Mouse (Mus musculus): ENCODE results near the gene Tbp. TPM values are rescaled to one million over a fixed set of nuclear protein-coding genes. Genes with fewer than 3 reads are reported as not detected.
"Not testable (repeated sequence)": the region's sequence is repeated elsewhere in the genome, so short reads cannot be mapped to it uniquely, and the experiment has no call there.

Tbp gene
- polyA plus RNA-seq, 1 experiment from 2014 or later, result 64.6 TPM

- Histone ChIP-seq H3K4me3 (no peak overlapping the region), H3K36me3 (peaks cover 91% of the 10 kb centered on the region)
- 95% methylated on average over 5 of the region's 5 CpGs for WGBS
Observed at GRCm38 (mm10) chr17:15518186-15518585, 18.5 kb downstream of the Tbp start.

GRCm38 (mm10) chr17:15518766-15519165 is 19.1 kb downstream of the Tbp start:
- WGBS, result 100% methylated on average over 1 of the region's 1 CpGs
- Histone ChIP-seq H3K36me3 (peaks cover 90% of the 10 kb centered on the region), H3K4me1 (no peaks in the 10 kb centered on the region), H3K27ac (replicated peaks) (no peak overlapping the region), H3K4me2 (replicated peaks) (no peak overlapping the region), H3K9ac (replicated peaks) (no peak overlapping the region), H3K9me3 (no peaks in the 10 kb centered on the region), H3K27me3 (no peaks in the 10 kb centered on the region), H3K4me3 (no peak overlapping the region)
- no peak for ATAC-seq (ENCODE audit: low FRiP score, low read depth)

More at GRCm38 (mm10) chr17:15518186-15518585, 18.5 kb downstream of the Tbp start:
- no peak overlapping the region for H3K9ac ChIP-seq (replicated peaks)
- ATAC-seq (ENCODE audit: low FRiP score, low read depth), result no peak
- no peak overlapping the region for H3K27ac ChIP-seq (replicated peaks)
- H3K4me1 ChIP-seq, result no peaks in the 10 kb centered on the region
- H3K4me2 ChIP-seq (replicated peaks), result no peak overlapping the region
- H3K27me3 ChIP-seq, result no peaks in the 10 kb centered on the region
- no peaks in the 10 kb centered on the region for H3K9me3 ChIP-seq

- Histone ChIP-seq H3K9ac (replicated peaks) (peak overlapping the region; percentile 92), H3K27me3 (no peaks in the 10 kb centered on the region), H3K9me3 (no peaks in the 10 kb centered on the region), H3K36me3 (peaks cover 35% of the 10 kb centered on the region), H3K4me1 (peaks cover 18% of the 10 kb centered on the region), H3K27ac (replicated peaks) (peak overlapping the region; percentile 25; the same call in 1 of the 2 replicates), H3K4me2 (replicated peaks) (peak overlapping the region; percentile 76), H3K4me3 (peak overlapping the region; percentile 96)
- no peak for ATAC-seq (ENCODE audit: low FRiP score, low read depth)
- 19% methylated on average over 10 of the region's 10 CpGs for WGBS
Observed at GRCm38 (mm10) chr17:15526304-15526703, 26.6 kb downstream of the Tbp start.

GRCm38 (mm10) chr17:15526986-15527810 is 27.5 kb downstream of the Tbp start, which contains the start of gene Pdcd2:
Gene Pdcd2 (minus strand): TSS chr17:15527301.
- Histone ChIP-seq H3K36me3 (peaks cover 26% of the 10 kb centered on the region), H3K27me3 (no peaks in the 10 kb centered on the region), H3K4me2 (replicated peaks) (peak within 1 kb of the TSS; percentile 76), H3K4me3 (peak within 1 kb of the TSS; percentile 96), H3K4me1 (peaks cover 18% of the 10 kb centered on the region), H3K9ac (replicated peaks) (peak within 1 kb of the TSS; percentile 92), H3K27ac (replicated peaks) (peak within 1 kb of the TSS; percentile 85), H3K9me3 (no peaks in the 10 kb centered on the region)
- under 1% methylated on average over 55 of the region's 55 CpGs for WGBS
- peak; percentile 99 for ATAC-seq (ENCODE audit: low FRiP score, low read depth)

GRCm38 (mm10) chr17:15527811-15528136 is 28.1 kb downstream of the Tbp start:
- ATAC-seq (ENCODE audit: low FRiP score, low read depth), result no peak
- no peaks in the 10 kb centered on the region for H3K27me3 ChIP-seq
- H3K9me3 ChIP-seq, result no peaks in the 10 kb centered on the region
- peaks cover 18% of the 10 kb centered on the region for H3K4me1 ChIP-seq
- peak overlapping the region; percentile 96 for H3K4me3 ChIP-seq
- peak overlapping the region; percentile 76 for H3K4me2 ChIP-seq (replicated peaks)
- WGBS, result 65% methylated on average over 3 of the region's 3 CpGs
- H3K27ac ChIP-seq (replicated peaks), result peak overlapping the region; percentile 85
- peak overlapping the region; percentile 92 for H3K9ac ChIP-seq (replicated peaks)
- H3K36me3 ChIP-seq, result peaks cover 21% of the 10 kb centered on the region

GRCm38 (mm10) chr17:15528887-15529286 is 29.2 kb downstream of the Tbp start:
- Histone ChIP-seq H3K4me3 (no peak overlapping the region), H3K27me3 (no peaks in the 10 kb centered on the region), H3K9me3 (no peaks in the 10 kb centered on the region), H3K27ac (replicated peaks) (no peak overlapping the region), H3K4me2 (replicated peaks) (no peak overlapping the region), H3K36me3 (peaks cover 13% of the 10 kb centered on the region), H3K9ac (replicated peaks) (no peak overlapping the region), H3K4me1 (peaks cover 18% of the 10 kb centered on the region)
- 87% methylated on average over 2 of the region's 2 CpGs for WGBS
- ATAC-seq (ENCODE audit: low FRiP score, low read depth), result no peak

- peaks cover 3% of the 10 kb centered on the region for H3K27me3 ChIP-seq
Observed at GRCm38 (mm10) chr17:15530141-15530540, 30.5 kb downstream of the Tbp start.

GRCm38 (mm10) chr17:15535162-15535800 is 35.6 kb downstream of the Tbp start:
- 73% methylated on average over 11 of the region's 11 CpGs for WGBS
- no peak for ATAC-seq (ENCODE audit: low FRiP score, low read depth)

More at GRCm38 (mm10) chr17:15530141-15530540, 30.5 kb downstream of the Tbp start:
- no peaks in the 10 kb centered on the region for H3K9me3 ChIP-seq
- H3K27ac ChIP-seq (replicated peaks), result no peak overlapping the region
- H3K4me1 ChIP-seq, result peaks cover 18% of the 10 kb centered on the region
- H3K36me3 ChIP-seq, result 0 out of 2 replicates have a peak, but pooled peaks cover under 1% of the 10 kb centered on the region
- no peak for ATAC-seq (ENCODE audit: low FRiP score, low read depth)
- H3K9ac ChIP-seq (replicated peaks), result no peak overlapping the region
- WGBS, result 2% methylated on average over 5 of the region's 5 CpGs
- H3K4me3 ChIP-seq, result no peak overlapping the region
- no peak overlapping the region for H3K4me2 ChIP-seq (replicated peaks)

GRCm38 (mm10) chr17:15535943-15536342 is 36.3 kb downstream of the Tbp start:
- H3K4me1 ChIP-seq, result no peaks in the 10 kb centered on the region
- 0 out of 2 replicates have a peak overlapping the region, but pooled peaks have one; percentile 6 for H3K9ac ChIP-seq (replicated peaks)
- H3K36me3 ChIP-seq, result no peaks in the 10 kb centered on the region
- 18% methylated on average over 8 of the region's 8 CpGs for WGBS
- peak overlapping the region; percentile 53 for H3K4me3 ChIP-seq
- no peaks in the 10 kb centered on the region for H3K9me3 ChIP-seq
- peaks cover 13% of the 10 kb centered on the region for H3K27me3 ChIP-seq
- no peak overlapping the region for H3K27ac ChIP-seq (replicated peaks)
- no peak for ATAC-seq (ENCODE audit: low FRiP score, low read depth)
- peak overlapping the region; percentile 88 for H3K4me2 ChIP-seq (replicated peaks)

More at GRCm38 (mm10) chr17:15535162-15535800, 35.6 kb downstream of the Tbp start:
- no peak overlapping the region for H3K4me2 ChIP-seq (replicated peaks)
- H3K4me1 ChIP-seq, result no peaks in the 10 kb centered on the region
- no peak overlapping the region for H3K27ac ChIP-seq (replicated peaks)
- H3K36me3 ChIP-seq, result no peaks in the 10 kb centered on the region
- H3K4me3 ChIP-seq, result no peak overlapping the region
- H3K9ac ChIP-seq (replicated peaks), result no peak overlapping the region
- no peaks in the 10 kb centered on the region for H3K9me3 ChIP-seq
- peaks cover 13% of the 10 kb centered on the region for H3K27me3 ChIP-seq

- Histone ChIP-seq H3K9ac (replicated peaks) (peak overlapping the region; percentile 62), H3K9me3 (no peaks in the 10 kb centered on the region), H3K4me3 (peak overlapping the region; percentile 53), H3K4me1 (no peaks in the 10 kb centered on the region), H3K36me3 (no peaks in the 10 kb centered on the region), H3K27ac (replicated peaks) (no peak overlapping the region), H3K27me3 (peaks cover 13% of the 10 kb centered on the region), H3K4me2 (replicated peaks) (peak overlapping the region; percentile 88)
- WGBS, result under 1% methylated on average over 33 of the region's 33 CpGs
- ATAC-seq (ENCODE audit: low FRiP score, low read depth), result peak; percentile 76
Observed at GRCm38 (mm10) chr17:15536457-15536904, 36.8 kb downstream of the Tbp start.

- no peaks in the 10 kb centered on the region for H3K36me3 ChIP-seq
- no peak overlapping the region for H3K27ac ChIP-seq (replicated peaks)
- H3K4me1 ChIP-seq, result no peaks in the 10 kb centered on the region
- H3K9ac ChIP-seq (replicated peaks), result no peak overlapping the region
- ATAC-seq (ENCODE audit: low FRiP score, low read depth), result no peak
- WGBS, result 65% methylated on average over 4 of the region's 4 CpGs
- no peak overlapping the region for H3K4me2 ChIP-seq (replicated peaks)
- no peak overlapping the region for H3K4me3 ChIP-seq
- H3K27me3 ChIP-seq, result peaks cover 8% of the 10 kb centered on the region
- H3K9me3 ChIP-seq, result no peaks in the 10 kb centered on the region
Observed at GRCm38 (mm10) chr17:15540309-15540708, 40.6 kb downstream of the Tbp start.

GRCm38 (mm10) chr17:15543868-15544267 is 44.2 kb downstream of the Tbp start:
- H3K4me1 ChIP-seq; H3K27me3 ChIP-seq; H3K9me3 ChIP-seq; H3K9ac ChIP-seq (replicated peaks); H3K4me3 ChIP-seq; H3K4me2 ChIP-seq (replicated peaks); ATAC-seq (ENCODE audit: low FRiP score, low read depth); H3K27ac ChIP-seq (replicated peaks); H3K36me3 ChIP-seq: not testable (repeated sequence)
- WGBS, result 66% methylated on average over 4 of the region's 4 CpGs

All from midbrain, embryonic 12.5 days (tissue).